Mouse (Mus musculus) lung, embryonic 15.5 days (tissue): ENCODE data around the gene Cbfb. TPM values are rescaled to one million over a fixed set of nuclear protein-coding genes. Genes with fewer than 3 reads are reported as not detected.

ENCODE experiments used
- ATAC-seq: fragments of 200-750 bp; cut with Nextera tagmentation; 2 replicates; pipeline ENCODE4 v1.8.0; 2017; ENCODE audit warnings: moderate number of reproducible peaks, borderline replicate concordance; ENCODE audit not compliant: low FRiP score, low TSS enrichment; ENCODE audit errors: extremely low read depth
- H3K27ac ChIP-seq: fragments of 300-500 bp; sonication (generic); 2 replicates; pipeline ENCODE4 v1.5.1; 2015; ENCODE audit warnings: moderate library complexity, mild to moderate bottlenecking, inconsistent platforms
- H3K27me3 ChIP-seq: fragments of 300-500 bp; sonication (generic); 2 replicates; pipeline ENCODE4 v1.6.1; 2015; ENCODE audit warnings: inconsistent platforms
- H3K36me3 ChIP-seq: fragments of 300-500 bp; sonication (generic); 2 replicates; pipeline ENCODE4 v1.6.1; 2015; ENCODE audit warnings: inconsistent platforms
- H3K4me1 ChIP-seq: fragments of 300-500 bp; sonication (generic); 2 replicates; pipeline ENCODE4 v1.6.1; 2015; ENCODE audit warnings: inconsistent platforms
- H3K4me2 ChIP-seq: fragments of 300-500 bp; sonication (generic); 2 replicates; pipeline ENCODE4 v1.6.1; 2015; ENCODE audit warnings: inconsistent platforms, mild to moderate bottlenecking, moderate library complexity
- H3K4me3 ChIP-seq: fragments of 300-500 bp; sonication (generic); 2 replicates; pipeline ENCODE4 v1.5.1; 2015; ENCODE audit warnings: mild to moderate bottlenecking, inconsistent platforms
- H3K9ac ChIP-seq: fragments of 300-500 bp; sonication (generic); 2 replicates; pipeline ENCODE4 v1.6.1; 2015; ENCODE audit warnings: inconsistent platforms
- H3K9me3 ChIP-seq: fragments of 300-500 bp; sonication (generic); 2 replicates; pipeline ENCODE4 v1.6.1; 2016; ENCODE audit warnings: inconsistent platforms
- WGBS: fragments of 180-500 bp; shearing (Covaris S2); methylation state at CpG from one replicate; pipeline ENCODE4 v1.1.7; 2015; 5-methylcytosine and 5-hydroxymethylcytosine counted together
- polyA plus RNA-seq: library from polyadenylated mRNA; unstranded; fragments of >200 nt; fragmentation: Nextera tagmentation; extraction: Ambion mirVana; gene quantifications from 2 replicates; pipeline ENCODE4 v1.2.1, GENCODE M21; 2015

The Cbfb gene
- polyA plus RNA-seq, 1 experiment from 2014 or later = 62.9 TPM

GRCm38 (mm10) chr8:105186467-105187005, 16.1 kb downstream of the Cbfb start:
- ATAC-seq = no peak
- Histone ChIP-seq H3K9ac (no peak overlapping the region), H3K4me3 (no peak overlapping the region), H3K27ac (no peak overlapping the region), H3K4me1 (no peaks in the 10 kb centered on the region), H3K27me3 (no peaks in the 10 kb centered on the region), H3K9me3 (no peaks in the 10 kb centered on the region), H3K36me3 (peaks cover 15% of the 10 kb centered on the region), H3K4me2 (no peak overlapping the region)
- WGBS = 38% methylated on average over 1 of the region's 1 CpGs

GRCm38 (mm10) chr8:105192182-105192581, 21.7 kb downstream of the Cbfb start:
- no peak overlapping the region for H3K9ac ChIP-seq
- WGBS = 94% methylated on average over 5 of the region's 5 CpGs
- H3K27me3 ChIP-seq = no peaks in the 10 kb centered on the region
- peaks cover 36% of the 10 kb centered on the region for H3K36me3 ChIP-seq
- no peaks in the 10 kb centered on the region for H3K4me1 ChIP-seq
- H3K27ac ChIP-seq = no peak overlapping the region
- H3K9me3 ChIP-seq = no peaks in the 10 kb centered on the region
- no peak overlapping the region for H3K4me2 ChIP-seq
- H3K4me3 ChIP-seq = no peak overlapping the region
- no peak for ATAC-seq

- no peak overlapping the region for H3K4me3 ChIP-seq
- no peak overlapping the region for H3K4me2 ChIP-seq
- 83% methylated on average over 1 of the region's 1 CpGs for WGBS
- no peak overlapping the region for H3K9ac ChIP-seq
- no peak overlapping the region for H3K27ac ChIP-seq
- no peak for ATAC-seq
- H3K36me3 ChIP-seq = peaks cover 26% of the 10 kb centered on the region
- H3K9me3 ChIP-seq = no peaks in the 10 kb centered on the region
- H3K4me1 ChIP-seq = no peaks in the 10 kb centered on the region
- H3K27me3 ChIP-seq = no peaks in the 10 kb centered on the region
Measured at GRCm38 (mm10) chr8:105205748-105206147, 35.3 kb downstream of the Cbfb start.

- 70% methylated on average over 7 of the region's 7 CpGs for WGBS
- Histone ChIP-seq H3K4me2 (no peak overlapping the region), H3K9me3 (no peaks in the 10 kb centered on the region), H3K4me1 (no peaks in the 10 kb centered on the region), H3K9ac (no peak overlapping the region), H3K36me3 (peaks cover 16% of the 10 kb centered on the region), H3K27me3 (no peaks in the 10 kb centered on the region), H3K27ac (no peak overlapping the region), H3K4me3 (no peak overlapping the region)
- no peak for ATAC-seq
Measured at GRCm38 (mm10) chr8:105206766-105207275, 36.3 kb downstream of the Cbfb start.

DNA sequence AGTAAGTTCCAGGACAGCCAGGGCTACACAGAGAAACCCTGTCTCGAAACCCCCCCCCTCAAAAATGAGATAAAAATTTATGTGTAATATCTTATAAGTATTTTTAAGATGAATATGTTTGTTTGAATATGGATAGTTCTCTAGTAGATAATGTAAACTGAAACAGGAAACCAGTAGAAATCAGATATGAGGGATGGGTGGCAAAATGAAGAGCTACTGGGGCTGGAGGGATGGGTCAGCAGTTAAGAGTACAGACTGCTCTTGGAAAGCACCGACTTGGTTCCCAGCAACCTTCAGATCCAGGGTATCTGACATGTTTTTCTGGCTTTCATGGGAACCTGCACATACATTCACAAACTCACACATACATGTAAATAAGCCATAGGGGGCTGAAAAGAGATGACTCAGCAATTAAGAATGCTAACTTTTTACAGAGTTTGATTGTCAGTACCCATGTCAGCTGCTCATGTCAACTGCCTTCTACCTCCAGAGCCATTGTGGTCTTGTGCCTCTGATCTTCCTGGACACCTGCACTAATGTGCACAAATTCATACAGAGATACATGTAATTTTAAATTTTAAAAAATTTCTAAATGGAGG, 37.3 kb downstream of the Cbfb start:
- no peaks in the 10 kb centered on the region for H3K4me1 ChIP-seq
- no peak for ATAC-seq
- WGBS = 79% methylated on average over 2 of the region's 2 CpGs
- no peaks in the 10 kb centered on the region for H3K27me3 ChIP-seq
- no peak overlapping the region for H3K27ac ChIP-seq
- no peak overlapping the region for H3K4me3 ChIP-seq
- H3K4me2 ChIP-seq = no peak overlapping the region
- H3K9ac ChIP-seq = no peak overlapping the region
- H3K36me3 ChIP-seq = peaks cover 16% of the 10 kb centered on the region
- H3K9me3 ChIP-seq = no peaks in the 10 kb centered on the region

GRCm38 (mm10) chr8:105209153-105210110, 39.0 kb downstream of the Cbfb start:
- Histone ChIP-seq H3K4me3 (no peak overlapping the region), H3K4me1 (no peaks in the 10 kb centered on the region), H3K27me3 (no peaks in the 10 kb centered on the region), H3K27ac (no peak overlapping the region), H3K9ac (no peak overlapping the region), H3K36me3 (peaks cover 11% of the 10 kb centered on the region), H3K9me3 (no peaks in the 10 kb centered on the region), H3K4me2 (no peak overlapping the region)
- WGBS = 86% methylated on average over 1 of the region's 1 CpGs
- no peak for ATAC-seq

DNA sequence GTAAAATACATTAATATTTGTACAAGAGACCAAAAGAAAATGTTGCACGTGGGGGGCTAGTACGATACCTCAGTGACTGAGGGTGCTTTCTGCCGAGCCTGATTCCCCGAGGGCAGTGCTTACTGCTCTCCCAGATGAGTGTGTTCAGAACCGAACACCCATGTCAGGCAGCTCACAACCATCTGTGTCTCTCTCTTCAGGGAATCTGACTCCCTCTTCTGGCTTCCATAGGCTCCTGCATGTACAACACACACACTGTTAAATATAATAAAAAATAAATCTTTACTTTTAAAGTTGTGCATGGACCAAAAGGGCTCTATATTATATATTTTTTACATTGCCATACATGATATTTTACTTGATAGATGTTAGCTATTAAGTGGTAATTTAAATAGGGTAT, 43.6 kb downstream of the Cbfb start:
- ATAC-seq = no peak
- no peak overlapping the region for H3K9ac ChIP-seq
- H3K4me1 ChIP-seq = no peaks in the 10 kb centered on the region
- no peak overlapping the region for H3K4me3 ChIP-seq
- WGBS = 81% methylated on average over 5 of the region's 5 CpGs
- H3K9me3 ChIP-seq = no peaks in the 10 kb centered on the region
- H3K4me2 ChIP-seq = no peak overlapping the region
- no peaks in the 10 kb centered on the region for H3K27me3 ChIP-seq
- peaks cover 17% of the 10 kb centered on the region for H3K36me3 ChIP-seq
- H3K27ac ChIP-seq = no peak overlapping the region

DNA sequence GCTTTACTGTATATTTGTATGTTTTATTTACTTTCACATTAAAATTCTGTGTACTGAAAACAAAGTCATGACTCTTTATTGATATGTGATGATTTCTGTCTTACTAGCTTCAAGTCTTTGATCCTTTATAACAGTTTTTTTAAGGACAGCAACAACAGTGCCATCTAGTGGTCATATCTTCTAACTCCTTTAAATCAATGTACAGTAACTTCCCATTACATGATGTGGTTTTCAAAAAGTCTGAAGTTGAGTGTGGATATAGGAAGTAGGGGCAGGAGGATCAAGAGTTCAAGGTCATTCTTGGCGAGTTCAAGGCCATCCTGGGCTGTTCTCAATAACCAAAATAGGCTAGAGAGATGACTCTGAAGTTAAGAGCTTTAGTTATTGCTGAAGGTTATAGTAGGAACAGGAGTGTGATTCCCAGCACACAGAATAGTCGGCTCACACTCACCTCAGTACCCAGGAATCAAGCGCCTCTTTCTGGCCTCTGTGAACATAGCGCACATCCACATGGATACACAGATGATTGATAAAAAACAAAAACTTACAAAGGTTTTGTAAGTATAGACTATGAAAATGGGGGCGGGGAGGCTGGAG, 47.5 kb downstream of the Cbfb start:
- H3K9me3 ChIP-seq = no peaks in the 10 kb centered on the region
- H3K4me1 ChIP-seq = no peaks in the 10 kb centered on the region
- 74% methylated on average over 5 of the region's 5 CpGs for WGBS
- no peak overlapping the region for H3K27ac ChIP-seq
- ATAC-seq = no peak
- H3K9ac ChIP-seq = no peak overlapping the region
- no peak overlapping the region for H3K4me2 ChIP-seq
- H3K36me3 ChIP-seq = peaks cover 17% of the 10 kb centered on the region
- no peaks in the 10 kb centered on the region for H3K27me3 ChIP-seq
- no peak overlapping the region for H3K4me3 ChIP-seq

- no peak overlapping the region for H3K9ac ChIP-seq
- H3K36me3 ChIP-seq = no peaks in the 10 kb centered on the region
- no peak overlapping the region for H3K4me3 ChIP-seq
- 69% methylated on average over 7 of the region's 7 CpGs for WGBS
- H3K9me3 ChIP-seq = no peaks in the 10 kb centered on the region
- ATAC-seq = no peak
- peaks cover 24% of the 10 kb centered on the region for H3K4me1 ChIP-seq
- no peaks in the 10 kb centered on the region for H3K27me3 ChIP-seq
- H3K27ac ChIP-seq = peak overlapping the region; percentile 89; the same call in 1 of the 2 replicates
- peak overlapping the region; percentile 87 for H3K4me2 ChIP-seq
Measured at GRCm38 (mm10) chr8:105223850-105224249, 53.4 kb downstream of the Cbfb start.

GRCm38 (mm10) chr8:105224413-105225271, 54.2 kb downstream of the Cbfb start, which contains the start of gene D230025D16Rik:
Gene D230025D16Rik, plus strand, starts transcription at chr8:105225145.
- Histone ChIP-seq H3K4me2 (peak within 1 kb of the TSS; percentile 87), H3K4me1 (peaks cover 24% of the 10 kb centered on the region), H3K36me3 (no peaks in the 10 kb centered on the region), H3K4me3 (peak within 1 kb of the TSS; percentile 65), H3K9ac (peak within 1 kb of the TSS; percentile 64), H3K27ac (peak within 1 kb of the TSS; percentile 89), H3K9me3 (no peaks in the 10 kb centered on the region), H3K27me3 (no peaks in the 10 kb centered on the region)
- WGBS = 2% methylated on average over 34 of the region's 34 CpGs
- ATAC-seq = peak; percentile 93

GRCm38 (mm10) chr8:105225272-105225593, 54.8 kb downstream of the Cbfb start:
- no peak for ATAC-seq
- H3K9me3 ChIP-seq = no peaks in the 10 kb centered on the region
- peak overlapping the region; percentile 87 for H3K4me2 ChIP-seq
- H3K4me1 ChIP-seq = peaks cover 24% of the 10 kb centered on the region
- no peaks in the 10 kb centered on the region for H3K27me3 ChIP-seq
- H3K27ac ChIP-seq = peak overlapping the region; percentile 89
- under 1% methylated on average over 27 of the region's 27 CpGs for WGBS
- peak overlapping the region; percentile 65 for H3K4me3 ChIP-seq
- no peaks in the 10 kb centered on the region for H3K36me3 ChIP-seq
- H3K9ac ChIP-seq = peak overlapping the region; percentile 64
